Mouse (Mus musculus): ENCODE results near the gene Anln.
"Not testable (repeated sequence)": the region's sequence is repeated elsewhere in the genome, so short reads cannot be mapped to it uniquely, and the experiment has no call there.

Gene Anln

DNA sequence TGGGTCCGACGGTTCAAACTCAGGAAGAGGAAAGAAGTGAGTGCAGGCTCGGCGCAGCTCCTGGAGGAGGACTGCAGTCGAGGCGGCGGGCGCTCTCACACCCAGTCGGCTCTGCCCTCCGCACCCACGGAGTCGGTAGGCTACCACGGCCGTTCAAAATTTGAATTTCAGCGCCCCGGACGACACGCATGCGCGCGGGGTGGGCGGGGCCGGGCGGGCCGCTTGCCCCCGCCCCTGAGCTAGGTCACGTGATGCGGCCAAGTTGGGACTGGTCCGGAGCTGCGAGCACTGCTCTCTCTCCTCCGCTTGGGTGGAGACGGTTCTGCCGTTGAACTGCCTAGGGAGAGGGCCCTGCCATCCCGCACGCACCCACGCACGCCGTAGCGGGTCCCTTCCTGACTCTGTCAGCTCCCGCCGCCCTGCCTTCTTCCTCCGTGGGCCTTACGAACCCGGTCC lies at the start of gene Anln:
TSS of gene Anln (minus strand) at position 168 of the 456 bp plus-strand sequence.
- DNase-seq, result peak; percentile 80

DNA sequence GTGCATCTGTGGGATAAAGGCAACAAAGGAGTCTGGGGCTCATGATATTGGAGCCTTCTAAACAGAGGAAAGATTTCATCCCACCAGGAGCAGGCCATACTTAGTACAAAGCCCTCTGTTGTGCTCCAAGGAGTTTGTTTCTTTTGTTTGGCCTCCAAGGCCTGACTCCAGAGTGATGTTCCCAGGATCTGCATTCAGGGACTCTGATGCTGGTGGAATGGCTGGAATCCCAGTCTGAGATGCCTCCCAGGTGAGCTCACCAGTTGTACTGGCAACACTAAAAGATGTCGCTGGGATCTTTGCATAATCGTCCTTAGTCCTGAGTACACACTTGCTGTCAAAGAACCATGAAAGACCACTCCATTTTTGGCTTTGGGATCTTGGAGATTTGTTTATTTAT lies 45.1 kb upstream of the Anln start:
- DNase-seq, result no peak

DNA sequence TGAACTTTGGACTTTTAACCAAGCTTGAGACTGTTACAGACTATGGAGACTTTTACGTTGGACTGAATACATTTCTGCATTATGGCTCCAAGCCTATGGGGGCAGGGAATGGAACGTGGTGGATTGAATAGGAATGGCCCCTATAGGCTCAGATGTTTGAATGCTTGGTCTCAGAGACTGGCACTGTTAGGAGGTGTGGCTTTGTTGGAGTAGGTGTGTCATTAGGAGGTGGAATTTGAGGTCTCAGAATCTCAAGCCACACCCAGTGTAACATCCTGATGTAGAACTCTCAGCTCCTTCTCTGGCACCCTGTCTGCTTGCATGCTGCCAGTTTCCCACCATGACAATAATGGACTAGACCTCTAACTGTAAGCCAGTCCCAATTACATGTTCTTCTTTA lies 44.2 kb upstream of the Anln start:
- no peak for DNase-seq

DNA sequence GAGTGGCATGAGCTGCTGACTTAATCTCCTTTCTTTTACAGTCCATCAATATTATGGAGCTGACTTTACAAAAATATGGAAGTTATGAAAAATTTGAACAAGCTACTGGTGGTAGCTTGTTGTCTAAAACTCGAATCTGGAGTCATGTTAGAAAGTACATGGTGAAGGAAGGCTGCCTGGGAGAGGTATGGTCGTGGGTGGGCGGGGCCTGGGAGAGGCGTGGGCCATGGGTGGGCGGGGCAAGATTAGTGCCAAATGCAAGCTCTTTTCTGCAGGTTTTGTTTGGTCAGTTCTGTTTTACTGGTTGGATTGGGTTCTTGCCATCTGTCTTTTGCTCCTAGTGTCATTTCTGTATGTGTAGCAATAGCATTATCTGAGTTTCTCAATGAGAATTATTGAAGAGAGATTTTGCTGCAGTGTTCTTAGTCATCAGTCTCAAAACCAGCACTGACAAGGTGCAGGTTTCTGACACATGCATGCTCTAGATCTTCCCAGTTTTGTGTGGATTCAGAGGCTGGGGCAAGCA lies 41.4 kb upstream of the Anln start:
- no peak for DNase-seq

DNA sequence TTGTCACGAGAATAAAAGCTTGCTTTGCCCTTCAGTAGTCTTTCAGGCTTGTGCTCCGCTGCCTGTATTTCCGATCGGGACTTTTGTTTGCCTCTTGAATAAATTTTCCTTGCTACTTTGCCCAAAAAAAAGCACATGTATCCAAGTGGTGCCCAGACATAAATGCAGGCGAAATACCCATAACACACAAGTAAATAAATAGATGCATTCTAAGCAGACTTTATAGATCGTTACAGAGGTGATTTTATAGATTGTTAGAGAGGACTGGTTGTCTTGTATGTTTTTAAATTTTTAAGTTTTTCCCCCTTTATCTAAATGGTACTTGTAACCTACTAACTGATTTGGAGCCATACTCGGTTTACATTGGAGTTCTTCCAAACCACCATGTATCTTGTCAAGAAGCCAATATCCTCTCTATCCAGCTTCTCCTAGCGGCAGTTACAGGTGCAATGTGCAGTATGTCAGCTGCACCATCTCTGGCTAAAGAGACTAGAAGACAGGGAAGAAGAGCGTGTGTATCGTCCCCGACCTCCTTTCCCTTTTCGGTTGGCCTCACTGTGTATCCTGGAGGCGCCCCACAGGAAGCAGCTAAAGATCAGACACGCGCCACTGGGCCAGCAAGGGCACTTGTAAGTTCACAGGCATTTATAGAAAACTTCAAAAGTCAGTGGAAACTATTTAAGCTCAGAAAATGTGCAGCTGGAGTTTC lies 40.7 kb upstream of the Anln start:
- DNase-seq, result no peak

DNA sequence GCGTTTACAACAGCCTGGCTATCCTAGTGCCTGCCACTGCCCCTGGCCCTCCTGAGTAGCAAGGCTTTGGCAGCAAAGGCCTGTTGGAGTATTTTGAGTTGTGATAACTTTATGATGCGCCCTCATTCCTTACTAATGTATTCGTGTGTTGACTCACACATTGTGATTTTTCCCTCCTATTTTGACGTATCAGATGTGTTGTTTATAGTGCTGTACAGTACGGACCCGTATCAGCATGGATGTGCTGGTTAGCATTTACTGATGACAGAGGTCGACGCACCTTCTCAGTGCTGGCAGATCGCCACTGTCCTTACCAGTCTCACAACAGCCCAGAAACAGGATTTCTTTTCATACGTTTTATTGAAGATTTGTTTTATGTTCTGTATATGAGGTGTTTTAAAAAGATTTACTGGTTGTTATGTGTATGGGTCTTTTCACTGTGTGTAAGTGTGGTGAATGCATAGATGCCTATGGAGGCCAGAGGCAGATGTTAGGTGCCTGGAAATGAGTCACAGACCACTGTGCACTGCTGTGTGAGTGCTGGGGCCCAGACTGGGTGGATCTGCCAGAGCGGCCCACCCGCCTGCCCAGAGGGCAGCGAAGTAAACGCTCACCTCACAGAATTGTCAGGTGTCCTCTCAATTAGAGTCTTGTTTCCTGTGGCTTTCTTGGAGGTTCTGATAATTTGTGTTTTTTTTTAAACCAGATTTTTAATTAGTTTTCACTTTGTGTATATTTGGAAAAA lies 39.9 kb upstream of the Anln start:
- no peak for DNase-seq

DNA sequence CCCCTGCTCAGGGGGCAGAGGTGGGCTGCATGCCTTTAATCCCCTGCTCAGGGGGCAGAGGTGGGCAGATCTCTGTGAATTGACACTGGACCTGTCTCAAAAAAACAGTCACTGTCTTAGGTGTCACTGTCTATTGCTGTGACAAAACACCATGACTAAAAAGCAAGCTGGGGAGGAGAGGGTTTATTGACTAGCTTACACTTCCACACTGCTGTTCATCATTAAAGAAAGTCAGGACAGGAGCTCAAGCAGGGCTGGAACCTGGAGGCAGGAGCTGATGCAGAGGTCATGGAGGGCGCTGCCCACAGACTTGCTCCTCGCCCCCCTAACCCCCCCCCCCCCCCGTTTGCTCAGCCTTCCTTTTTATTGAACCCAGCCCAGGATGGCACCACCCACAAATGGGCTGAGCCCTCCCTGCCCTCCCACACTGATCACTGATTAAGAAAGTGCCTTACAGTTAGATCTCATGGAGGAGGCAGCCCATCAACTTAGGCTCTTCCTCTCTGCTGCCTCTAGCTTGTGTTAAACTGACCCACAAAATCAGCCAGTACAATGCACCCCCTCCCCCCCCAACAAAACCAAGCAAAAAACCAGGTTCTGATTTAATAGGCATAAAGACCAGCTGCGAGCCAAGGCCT lies 39.2 kb upstream of the Anln start:
- DNase-seq, result no peak

DNA sequence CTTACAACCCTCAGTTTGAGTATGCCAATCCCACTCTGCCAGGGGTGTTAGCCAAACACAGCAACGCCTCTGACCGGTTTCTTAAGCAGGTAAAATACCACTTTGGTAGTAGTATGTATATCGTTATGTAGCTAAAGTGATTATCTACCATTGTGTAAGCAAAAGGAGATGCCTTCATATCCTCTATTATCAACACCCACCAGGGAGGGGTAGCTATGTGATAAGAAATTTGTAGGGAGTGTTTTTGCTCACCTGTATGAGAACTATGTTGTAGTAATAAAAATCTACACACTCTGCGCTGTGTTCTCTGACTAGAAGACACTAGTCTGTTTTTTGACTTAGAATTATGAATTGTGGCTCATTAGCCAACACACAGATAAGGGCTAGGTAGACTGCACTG lies 35.7 kb upstream of the Anln start:
- no peak for DNase-seq

DNA sequence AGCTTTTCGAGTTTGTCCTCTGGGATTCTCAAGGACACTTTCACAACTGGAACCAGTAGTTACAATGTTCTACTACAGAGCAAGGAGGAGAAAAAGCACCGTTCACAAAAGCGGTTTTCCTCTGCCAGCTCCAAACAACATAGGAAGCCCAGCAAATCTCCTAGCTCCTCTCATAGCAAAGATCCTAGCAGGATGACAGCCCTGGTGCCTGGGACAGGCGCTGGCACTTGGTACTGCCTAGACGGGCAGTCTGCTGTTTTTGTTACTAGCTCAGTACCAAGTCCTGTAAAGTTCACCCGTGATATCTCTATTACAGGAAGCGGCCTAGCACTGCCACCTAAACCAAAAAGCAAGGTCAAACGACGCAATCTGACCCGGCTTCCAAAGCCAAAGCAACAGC lies 35.2 kb upstream of the Anln start:
- DNase-seq, result no peak

DNA sequence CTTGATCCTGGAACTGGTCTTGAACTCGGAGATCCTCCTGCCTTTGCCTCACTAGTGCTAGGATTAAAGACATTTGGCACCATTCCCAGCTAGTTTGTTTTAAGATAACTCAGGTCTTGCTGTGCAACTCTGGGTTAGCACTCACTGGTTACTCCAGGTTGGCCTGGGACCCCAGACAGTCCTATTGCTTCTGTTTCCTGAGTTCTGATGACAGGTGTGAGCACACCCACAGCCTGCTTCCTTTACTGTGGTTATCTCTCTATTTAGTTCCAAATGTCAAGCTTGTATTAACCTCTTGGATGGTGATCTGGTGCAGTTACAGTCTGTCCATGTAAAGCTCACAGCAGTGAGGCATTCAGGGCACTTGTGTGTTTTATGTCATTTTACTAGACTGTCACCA lies 34.5 kb upstream of the Anln start:
- no peak for DNase-seq

DNA sequence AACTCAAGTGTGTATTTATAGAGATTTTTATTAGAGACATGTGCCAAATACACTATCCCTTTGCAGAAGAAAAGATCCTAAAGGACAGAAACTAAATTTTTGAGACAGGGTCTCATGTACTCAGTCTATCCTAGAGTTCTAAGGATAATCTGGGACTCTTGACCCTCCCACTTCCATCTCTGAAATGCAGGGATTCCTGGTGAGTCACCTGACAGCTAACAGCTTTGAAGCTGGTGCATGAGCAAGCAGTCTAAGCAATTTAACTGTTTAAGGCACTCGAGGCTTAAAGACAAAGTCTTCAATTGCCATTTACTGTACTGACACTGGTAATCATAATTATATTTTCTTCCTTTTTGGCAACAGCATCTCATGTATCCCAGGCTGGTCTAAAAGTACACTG lies 33.6 kb upstream of the Anln start:
- DNase-seq, result no peak

DNA sequence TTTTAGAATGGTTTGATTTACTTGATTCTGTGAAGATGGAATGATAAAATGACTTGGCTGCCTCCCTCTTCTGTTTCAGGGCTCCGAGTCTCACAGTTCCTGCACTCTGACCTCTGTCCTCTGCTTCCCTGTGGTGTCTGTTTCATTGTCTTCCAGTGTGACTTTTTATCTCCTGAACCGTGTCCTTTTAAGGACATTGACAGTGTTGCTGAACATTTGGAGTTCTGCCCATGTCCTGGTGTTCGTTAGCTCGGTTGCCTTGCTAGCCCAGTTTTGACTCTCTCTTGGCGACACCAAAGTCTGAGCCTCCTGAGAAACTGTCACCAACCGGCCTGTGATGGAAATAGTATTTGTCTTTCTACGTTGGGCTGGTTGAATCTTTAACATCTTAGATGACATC lies 31.5 kb upstream of the Anln start:
- DNase-seq, result peak; percentile 32

DNA sequence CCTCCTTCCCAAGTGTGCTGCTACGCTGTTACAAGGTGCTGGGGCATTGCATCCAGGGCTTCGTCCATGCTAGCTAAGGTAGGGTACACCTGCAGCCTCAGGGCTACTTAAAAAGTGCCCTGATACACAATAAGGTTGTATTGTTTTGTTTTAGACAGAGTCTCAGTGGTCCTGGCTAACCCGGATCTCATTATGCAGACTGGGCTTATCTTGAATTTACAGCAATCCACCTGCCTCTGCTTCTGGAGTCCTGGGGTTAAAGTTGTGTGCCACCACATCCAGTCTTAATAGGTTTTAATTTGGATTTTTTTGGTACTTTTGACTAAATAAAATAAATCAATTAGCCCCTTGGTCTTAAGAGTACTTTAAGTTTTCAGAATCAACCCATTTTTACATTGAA lies 30.9 kb upstream of the Anln start:
- DNase-seq, result no peak

DNA sequence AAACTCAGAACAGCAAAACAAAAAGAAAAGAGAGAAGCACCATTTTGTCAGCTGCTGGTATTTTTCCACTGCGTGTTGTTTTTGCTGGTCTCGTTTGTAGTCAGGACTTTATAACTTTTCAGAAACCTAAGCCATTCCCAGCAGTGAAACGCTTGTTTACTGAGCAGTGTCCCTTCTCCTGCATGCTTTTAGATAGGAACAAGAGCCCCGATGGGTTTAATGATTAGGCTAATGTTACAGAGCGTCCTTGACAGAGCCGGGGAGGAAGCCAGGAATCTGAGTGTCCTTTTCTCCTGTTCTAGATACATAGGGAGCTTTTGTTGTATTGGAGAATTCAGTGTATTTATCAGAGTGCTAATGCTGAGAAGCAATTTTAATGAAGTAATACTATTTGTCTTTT lies 28.6 kb upstream of the Anln start:
- DNase-seq, result no peak

DNA sequence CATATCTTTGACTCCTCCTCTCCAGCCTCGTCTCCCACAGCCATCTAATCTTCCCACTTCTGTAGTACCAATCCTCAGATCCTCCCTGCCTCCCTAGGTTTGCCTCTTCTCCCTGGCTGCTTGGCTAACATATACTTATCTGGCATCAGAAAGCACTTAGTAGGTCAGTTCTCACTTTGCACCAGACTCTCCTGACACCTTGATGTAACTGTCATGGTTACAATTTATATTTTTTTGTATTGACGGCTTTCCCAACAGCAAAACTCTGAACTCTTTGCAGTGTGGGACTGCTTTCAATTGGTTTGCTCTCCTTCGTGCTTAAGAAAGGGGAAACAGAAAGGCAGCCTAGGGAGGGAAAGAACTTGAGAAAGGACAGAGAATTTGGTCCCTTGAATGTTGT lies 27.2 kb upstream of the Anln start:
- DNase-seq, result no peak

DNA sequence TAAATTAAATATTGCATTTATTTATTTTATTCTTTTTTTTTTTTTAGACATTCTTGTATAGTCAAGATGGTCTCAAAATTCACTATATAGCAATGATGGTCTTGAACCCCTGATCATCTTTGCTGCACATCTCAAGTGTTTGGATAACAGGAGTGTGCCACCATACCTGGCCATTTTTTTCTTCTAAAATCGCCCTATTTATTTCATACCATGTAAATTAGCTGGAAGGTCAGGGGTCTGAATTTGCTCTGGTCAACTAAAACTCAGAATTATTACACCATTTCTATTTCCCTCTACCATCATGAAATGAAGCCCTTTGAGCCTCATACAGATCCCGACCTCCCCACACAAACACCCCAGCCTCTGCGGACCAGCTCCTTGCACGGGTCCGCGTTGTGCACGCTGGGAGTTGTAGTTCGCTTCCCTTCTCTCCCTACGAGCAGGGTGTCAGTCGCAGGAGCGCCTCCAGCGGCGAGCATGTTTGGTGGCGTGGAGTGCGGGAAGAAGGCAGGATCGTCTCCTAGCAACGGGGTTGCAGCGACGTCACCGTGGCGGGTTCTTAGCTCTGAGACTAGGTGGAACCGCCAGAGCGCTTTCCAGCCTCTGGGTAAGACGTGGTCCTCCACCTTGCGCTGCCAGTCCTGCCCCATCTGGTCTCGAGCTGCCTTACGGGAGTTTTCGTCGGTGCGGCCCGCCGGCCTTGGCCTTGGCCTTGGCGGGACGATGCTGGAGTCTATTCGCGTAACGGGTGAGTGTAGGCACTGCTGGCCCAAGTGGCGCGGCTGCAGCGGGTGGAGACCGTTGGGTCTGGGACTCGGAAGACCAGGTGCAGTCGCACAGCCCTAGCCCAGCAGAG lies 22.2 kb upstream of the Anln start, which contains the start of gene 9530077C05Rik:
TSS of gene 9530077C05Rik (plus strand) at position 512 of the 856 bp plus-strand sequence.
- peak; percentile 98 for DNase-seq

DNA sequence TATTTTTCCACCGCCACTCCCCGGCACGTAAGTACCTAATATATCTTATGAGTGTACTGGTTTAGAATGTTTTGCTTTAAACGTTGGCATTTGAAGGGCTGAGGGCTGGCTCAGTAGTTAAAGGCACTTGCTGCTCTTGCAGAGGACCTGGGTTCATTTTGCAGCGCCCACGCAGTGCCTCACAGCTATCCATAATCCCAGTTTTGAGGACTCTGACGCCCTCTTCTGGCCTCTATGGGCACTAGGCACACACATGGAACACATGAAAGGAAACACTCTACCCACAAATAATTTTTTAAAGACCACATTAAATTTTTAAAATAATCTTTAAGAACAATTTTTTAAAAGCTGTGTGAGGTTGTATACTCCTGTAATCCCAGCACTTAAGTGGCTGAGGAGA lies 20.5 kb upstream of the Anln start:
- DNase-seq, result no peak

DNA sequence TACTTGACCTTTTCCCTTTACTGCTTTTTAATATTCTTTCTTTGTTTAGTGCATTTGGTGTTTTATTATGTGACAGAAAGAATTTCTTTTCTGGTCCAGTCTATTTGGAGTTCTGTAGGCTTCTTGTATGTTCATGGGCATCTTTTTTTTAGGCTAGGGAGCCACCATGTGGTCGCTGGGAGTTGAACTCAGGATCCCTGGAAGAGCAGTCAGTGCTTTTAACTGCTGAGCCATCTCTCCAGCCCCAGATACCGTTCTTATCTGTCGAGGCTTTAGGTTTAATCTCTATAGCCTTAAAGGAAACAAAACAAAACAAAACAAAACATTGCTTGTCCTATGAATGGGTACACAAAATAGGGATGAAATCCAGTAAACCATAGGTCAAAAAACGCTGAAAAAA lies 19.4 kb upstream of the Anln start:
- not testable (repeated sequence) for DNase-seq

DNA sequence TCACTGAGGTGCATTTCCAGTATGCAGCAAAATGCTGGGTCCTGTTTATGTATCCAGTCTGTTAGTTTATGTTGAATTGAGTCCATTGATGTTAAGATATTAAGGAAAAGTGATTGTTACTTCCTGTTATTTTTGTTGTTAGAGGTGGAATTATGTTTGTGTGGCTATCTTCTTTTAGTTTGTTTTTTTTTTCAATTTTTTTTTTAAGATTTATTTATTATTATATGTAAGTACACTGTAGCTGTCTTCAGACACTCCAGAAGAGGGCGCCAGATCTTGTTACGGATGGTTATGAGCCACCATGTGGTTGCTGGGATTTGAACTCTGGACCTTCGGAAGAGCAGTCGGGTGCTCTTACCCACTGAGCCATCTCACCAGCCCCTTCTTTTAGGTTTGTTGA lies 18.6 kb upstream of the Anln start:
- not testable (repeated sequence) for DNase-seq

DNA sequence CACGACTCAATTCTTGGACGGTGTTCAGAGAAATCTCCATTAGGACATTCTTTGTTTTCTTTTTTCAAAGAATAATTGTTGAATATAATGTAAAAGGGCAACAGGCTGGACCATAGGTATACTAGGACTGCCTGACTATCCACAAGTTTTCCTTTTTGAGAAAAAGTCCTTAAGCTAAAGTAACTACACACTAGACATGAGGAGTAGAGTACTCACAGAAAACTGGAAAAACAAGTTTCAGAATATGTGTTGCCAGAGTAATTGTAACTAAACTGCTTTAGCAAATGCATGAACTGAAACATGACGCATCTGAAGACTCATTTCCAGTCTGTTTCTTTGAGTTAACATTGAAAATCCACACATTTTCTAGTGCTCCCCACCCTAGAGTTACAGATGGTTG lies 16.4 kb upstream of the Anln start:
- DNase-seq, result no peak

DNA sequence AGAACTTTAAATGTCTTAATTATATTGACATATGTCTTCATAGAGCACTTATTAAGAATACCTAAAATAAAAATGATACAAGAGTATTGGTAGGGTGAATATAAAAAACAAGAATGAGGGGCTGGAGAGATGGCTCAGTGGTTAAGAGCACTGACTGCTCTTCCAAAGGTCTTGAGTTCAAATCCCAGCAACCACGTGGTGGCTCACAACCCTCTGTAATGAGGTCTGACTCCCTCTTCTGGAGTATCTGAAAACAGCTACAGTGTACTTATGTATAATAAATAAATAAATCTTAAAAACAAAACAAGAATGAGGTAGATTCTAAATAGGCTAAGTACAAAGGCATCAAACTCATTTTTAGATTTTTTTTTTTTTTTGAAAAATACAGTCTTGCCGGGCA lies 14.5 kb upstream of the Anln start:
- DNase-seq, result not testable (repeated sequence)

DNA sequence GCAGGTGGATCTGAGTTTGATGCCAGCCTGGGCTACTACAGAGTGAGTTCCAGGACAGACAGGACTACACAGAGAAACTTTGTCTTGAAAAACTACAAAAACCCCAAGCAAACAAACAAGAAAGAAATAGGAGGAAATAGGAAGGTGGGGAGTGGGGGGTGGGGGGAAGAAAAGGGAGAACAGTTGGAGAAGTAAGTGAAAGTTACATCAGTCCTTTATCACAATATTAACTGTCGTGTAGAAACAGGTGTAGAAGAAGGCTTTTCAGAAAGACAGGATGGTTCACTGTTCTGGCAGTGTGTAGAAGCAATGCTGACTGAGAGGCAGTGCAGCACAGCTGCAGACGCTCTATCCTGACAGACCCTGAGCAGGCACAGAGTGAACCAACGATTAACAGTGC lies 14.0 kb upstream of the Anln start:
- no peak for DNase-seq

DNA sequence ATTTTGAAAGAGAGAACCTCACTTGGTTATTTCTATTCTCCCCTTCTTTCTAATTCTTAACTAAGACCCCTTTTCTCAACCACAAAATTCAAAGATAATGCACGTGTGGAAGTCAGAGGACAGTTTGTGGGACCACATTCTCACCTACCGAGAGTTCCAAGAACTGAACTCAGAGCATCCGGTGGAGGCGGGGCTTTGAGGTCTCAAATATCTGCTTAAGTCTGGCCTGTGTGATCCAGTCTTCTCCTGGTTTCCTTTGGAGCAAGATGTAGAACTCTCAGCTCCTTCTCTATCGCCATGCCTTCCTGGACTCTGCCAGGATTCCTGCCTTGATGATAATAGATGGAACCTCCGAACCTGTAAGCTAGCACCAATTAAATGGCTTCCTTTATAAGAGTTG lies 13.0 kb upstream of the Anln start:
- DNase-seq, result no peak
